Mouse (Mus musculus) spleen, postnatal 4 days (tissue): ENCODE results near the gene Ddx10.
A peak's percentile ranks its signal among the peaks of the same experiment; 100 is the strongest.
"Not testable (repeated sequence)": the region's sequence is repeated elsewhere in the genome, so short reads cannot be mapped to it uniquely, and the experiment has no call there.

ENCODE experiments used
- DNase-seq, 2 experiments: peaks; one replicate each; pipeline ENCODE4 v3.0.0; 2022; ENCODE audit warnings: low spot score in 2 of 2

Gene Ddx10

DNA sequence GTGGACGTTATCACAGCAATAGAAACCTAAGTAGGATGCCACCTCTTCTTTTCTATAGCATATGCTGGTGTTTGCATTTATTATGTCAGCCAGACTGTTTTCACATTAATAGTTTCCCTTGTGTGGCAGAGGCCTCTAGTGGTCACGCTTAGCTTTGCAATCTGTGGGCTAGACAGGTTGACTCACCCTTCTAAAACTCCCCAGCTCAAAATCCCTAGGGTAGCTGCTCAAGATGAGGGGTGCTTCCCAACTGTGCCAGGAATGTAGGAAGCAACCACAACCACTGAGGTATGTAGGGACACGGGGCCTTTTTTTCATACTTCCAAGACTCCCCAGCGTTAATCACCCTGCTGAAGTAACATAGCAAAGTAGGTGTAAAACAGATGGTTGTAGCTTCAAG is 103.6 kb downstream of the Ddx10 start:
- peak in 1 of 2 experiments; percentile 16 for DNase-seq

GRCm38 (mm10) chr9:53143508-53143907 is 104.3 kb downstream of the Ddx10 start:
- no peak for DNase-seq

- not testable (repeated sequence) for DNase-seq
These were observed 105.4 kb downstream of the Ddx10 start for GRCm38 (mm10) chr9:53142424-53142823.

- DNase-seq: no peak
These were observed 107.2 kb downstream of the Ddx10 start for GRCm38 (mm10) chr9:53140610-53141165.

DNA sequence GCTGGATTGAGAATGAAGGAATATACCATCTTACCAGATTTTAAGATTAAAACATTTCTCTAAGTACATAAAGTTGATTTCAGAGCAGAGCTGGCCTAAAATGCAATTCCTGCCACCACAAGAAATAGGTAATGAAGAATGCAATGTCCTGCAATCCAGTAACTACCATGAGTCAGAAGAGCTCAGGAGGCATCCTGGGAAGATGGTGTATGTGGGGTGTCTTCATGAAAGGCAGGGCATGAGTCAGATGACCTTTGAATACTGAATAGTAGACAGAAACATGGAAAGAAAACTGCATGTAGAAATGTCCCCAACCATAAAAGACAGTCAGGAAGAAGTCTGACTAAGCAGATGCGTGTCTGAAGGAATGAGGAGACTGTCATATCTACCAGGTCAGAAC is 115.0 kb downstream of the Ddx10 start:
- DNase-seq: no peak

- DNase-seq: no peak
These were observed 117.4 kb downstream of the Ddx10 start for GRCm38 (mm10) chr9:53130460-53130859.

DNA sequence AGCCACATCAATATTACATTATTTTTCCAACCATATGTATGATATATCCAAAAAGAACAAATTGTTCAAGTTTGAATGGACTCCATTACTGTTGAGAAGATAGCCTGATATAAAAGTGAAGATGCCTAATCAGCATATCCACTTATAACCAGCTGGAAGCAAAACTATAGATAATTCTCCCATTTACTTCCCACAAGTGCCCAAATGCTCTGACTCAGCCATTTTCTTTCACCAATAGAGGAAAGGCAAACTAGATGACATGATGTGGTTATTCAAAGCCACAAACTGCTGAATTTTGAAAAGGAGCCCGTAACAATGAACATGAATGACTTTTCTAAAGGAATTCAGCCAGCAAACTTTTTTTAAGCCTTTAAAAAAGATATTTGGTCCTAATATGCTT is 146.8 kb downstream of the Ddx10 start:
- DNase-seq: no peak

GRCm38 (mm10) chr9:53095319-53096165 is 152.3 kb downstream of the Ddx10 start:
- no peak for DNase-seq

DNA sequence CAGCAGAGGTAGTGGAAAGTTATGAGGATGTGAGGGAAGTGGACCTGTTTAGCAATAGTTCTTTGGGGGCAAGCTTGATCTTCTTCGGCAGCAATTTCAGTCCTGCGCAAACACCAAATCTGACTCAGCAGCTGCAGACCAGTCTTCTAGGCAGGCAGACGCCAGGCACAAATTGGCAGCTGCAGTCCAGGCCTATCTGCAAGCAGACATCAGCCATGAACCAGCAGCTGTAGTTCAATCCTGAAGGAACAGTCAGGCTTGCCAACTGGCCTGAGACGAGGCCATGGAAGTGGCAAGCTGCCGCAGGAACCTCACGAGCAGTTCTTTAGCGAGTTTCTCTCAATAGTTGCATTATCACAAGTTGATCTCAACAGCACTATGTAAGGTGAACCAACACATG is 153.3 kb downstream of the Ddx10 start:
- DNase-seq: no peak

DNA sequence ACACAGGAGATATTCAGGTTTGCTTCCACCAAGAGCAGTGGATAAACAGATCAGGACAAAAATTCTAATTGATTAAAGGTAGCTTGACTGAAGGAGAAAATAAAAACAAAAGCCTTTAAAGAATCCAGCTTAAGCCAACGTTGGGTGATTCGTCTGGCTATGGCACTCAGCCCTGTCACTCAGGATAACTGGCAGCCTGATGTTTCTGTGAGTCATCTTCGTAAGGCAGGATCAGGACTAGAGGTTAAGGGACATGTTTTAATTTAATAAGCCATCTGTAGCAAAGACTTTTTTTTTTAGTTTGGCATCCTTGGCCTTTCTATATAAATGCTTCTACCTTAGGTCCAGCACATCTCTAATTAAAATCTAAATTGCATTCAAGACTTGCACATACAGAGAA is 170.2 kb downstream of the Ddx10 start:
- no peak for DNase-seq

GRCm38 (mm10) chr9:53075931-53076330 is 171.9 kb downstream of the Ddx10 start:
- DNase-seq: no peak

GRCm38 (mm10) chr9:53074443-53074842 is 173.4 kb downstream of the Ddx10 start:
- DNase-seq: no peak

- DNase-seq: no peak
These were observed 174.2 kb downstream of the Ddx10 start for GRCm38 (mm10) chr9:53073576-53074112.

- no peak for DNase-seq
These were observed 175.8 kb downstream of the Ddx10 start for GRCm38 (mm10) chr9:53072088-53072487.

GRCm38 (mm10) chr9:53070875-53071524 is 176.9 kb downstream of the Ddx10 start:
- no peak for DNase-seq

- DNase-seq: no peak
These were observed 179.7 kb downstream of the Ddx10 start for GRCm38 (mm10) chr9:53068166-53068565.

DNA sequence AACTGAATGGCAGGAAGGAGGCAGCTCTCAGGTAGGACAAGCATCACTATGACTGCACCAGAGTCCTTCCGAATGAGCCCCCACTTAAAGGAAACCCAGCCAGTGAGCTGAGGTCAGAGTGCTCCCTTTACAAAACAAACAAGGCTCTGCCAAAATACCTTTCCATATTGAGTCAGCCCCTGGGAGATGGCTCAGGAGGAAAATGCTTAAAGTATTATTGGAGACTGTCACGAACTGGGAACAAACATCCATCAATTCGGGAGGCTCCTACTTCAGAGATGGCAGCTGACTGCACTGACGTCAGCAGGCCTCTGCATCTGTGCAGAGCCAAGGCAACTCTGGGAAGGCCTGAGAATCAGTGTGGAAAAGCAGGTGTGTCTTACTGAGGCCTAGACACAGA is 181.4 kb downstream of the Ddx10 start:
- no peak for DNase-seq

DNA sequence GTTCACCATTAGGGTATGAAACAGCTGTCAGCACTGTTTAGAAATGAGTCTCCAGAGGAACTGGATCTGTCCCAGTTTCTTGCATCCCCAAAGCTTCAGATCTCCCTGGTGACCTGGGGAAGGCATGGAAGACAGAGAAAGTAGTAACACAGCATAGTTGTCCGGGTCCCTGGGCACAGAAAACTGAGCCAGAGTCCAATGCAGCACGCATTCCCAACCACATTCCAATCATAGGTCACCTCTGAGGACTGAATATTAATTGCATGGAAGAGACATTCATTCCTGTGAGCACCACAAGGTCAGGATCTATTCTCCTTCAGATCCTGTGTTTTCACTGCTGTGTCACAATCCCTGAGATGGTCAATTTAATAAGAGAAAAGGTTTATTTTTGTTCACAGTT is 182.8 kb downstream of the Ddx10 start:
- no peak for DNase-seq

GRCm38 (mm10) chr9:53064531-53064930 is 183.3 kb downstream of the Ddx10 start:
- no peak for DNase-seq

DNA sequence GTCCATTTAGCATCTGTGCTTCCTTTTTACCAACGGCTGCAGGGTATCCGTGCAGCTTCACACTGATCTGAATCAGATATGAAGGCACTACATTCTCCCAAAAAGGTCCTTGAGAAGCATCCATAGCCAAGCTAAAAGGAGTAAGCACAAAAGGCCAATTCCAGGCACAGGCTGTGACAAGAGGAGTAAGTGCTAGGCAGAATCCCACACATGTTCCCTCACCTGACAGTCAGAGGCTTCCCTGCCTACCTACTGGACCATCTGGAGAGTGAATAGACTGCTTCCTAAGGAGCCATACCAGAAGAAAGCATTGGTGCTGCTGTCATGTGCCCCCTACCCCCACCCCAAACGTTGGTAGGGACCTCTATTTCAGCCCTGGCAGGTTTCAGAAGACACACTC is 192.5 kb downstream of the Ddx10 start:
- no peak for DNase-seq
